Mouse (Mus musculus): Measurements from ENCODE around the gene Olfr1359.

GRCm38 (mm10) chr13:21752356-21752755, 54.4 kb downstream of the Olfr1359 start:
- TF ChIP-seq POLR2A (IDR thresholded peaks at IDR 0.05; ENCODE audit: borderline replicate concordance, extremely low read depth, insufficient read depth, insufficient read length, poor library complexity, severe bottlenecking) (no peak), CTCF (IDR thresholded peaks at IDR 0.05; ENCODE audit: borderline replicate concordance, extremely low read depth, insufficient read depth, insufficient read length) (no peak)

All from brain, embryonic 14.5 days (tissue).